Mouse (Mus musculus) CD8-positive naive resting alpha-beta T cell, adult 57 days (primary cell): ENCODE measurements around the gene Setd4. TPM values are rescaled to one million over a fixed set of nuclear protein-coding genes. Genes with fewer than 3 reads are reported as not detected.

Experiments used
- total RNA-seq: library from RNA; stranded (reverse); gene quantifications from one replicate; pipeline ENCODE4 v1.2.4, GENCODE M21; 2023

Gene Setd4
- 23.0 TPM for total RNA-seq

DNA sequence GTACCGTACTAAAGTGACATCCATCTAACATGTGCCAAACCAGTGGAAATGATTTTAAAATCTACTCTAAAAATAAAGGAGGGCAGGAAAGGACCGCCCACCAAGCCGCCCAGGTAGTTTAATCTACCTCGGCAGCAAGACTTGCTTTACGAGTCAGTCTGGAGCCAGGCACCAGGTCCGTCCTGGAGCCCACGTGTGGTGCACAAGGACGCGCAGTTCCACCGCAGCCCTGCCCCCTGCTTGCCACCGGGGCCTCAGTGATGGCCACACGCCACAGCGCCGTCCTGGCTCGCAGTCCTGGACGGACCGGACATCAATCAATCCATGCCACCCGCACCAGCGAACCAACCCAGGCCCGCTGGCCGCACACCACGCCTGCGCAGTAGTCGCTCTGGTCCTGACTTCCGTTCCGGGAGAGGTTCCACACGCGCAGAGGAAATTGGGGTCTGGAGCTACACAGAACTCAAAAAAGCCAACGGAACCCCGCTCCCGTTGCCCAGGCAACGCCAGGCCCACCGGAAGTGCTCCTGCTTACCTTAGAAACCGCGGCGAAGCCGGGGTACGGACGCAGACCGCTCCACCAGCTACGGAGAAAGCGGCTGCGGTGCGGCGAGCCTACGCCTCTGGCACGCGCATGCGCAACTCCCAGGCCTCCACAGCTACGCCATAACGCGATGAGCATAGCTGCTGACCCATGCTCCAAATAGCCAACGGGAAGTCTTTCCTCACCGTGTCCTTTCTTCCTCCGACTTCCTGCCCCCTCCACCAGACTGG lies at the start of gene Setd4:
Setd4 (minus strand) TSS at position 625 of the 774 bp plus-strand sequence.

DNA sequence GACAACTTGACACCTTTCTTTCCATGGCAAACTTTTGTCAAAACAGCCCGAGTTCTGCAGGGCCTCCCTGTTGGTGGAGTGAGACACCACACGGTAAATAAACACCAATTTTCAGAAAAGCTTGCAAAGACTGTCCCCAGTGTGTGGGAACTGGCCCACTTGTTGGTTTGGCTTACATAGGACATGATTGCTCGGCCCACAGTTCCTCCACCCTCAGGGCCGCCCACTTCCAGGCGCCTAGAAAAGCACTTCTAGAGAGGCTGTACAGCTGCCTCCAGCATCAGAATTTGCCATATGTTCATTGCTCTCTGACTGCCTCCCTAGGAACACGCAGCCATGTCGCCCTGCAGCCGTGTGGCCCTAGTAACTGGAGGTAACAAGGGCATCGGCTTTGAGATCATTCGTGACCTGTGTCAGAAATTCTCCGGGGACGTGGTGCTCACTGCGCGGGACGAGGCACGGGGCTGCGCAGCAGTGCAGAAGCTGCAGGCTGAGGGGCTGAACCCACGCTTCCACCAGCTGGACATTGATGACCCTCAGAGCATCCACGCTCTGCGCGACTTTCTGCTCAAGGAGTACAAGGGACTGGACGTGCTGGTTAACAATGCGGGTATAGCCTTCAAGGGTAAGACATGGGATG lies 24.0 kb upstream of the Setd4 start, which contains the start of gene Gm5678:
Gm5678 (plus strand) TSS at position 337 of the 640 bp plus-strand sequence.

DNA sequence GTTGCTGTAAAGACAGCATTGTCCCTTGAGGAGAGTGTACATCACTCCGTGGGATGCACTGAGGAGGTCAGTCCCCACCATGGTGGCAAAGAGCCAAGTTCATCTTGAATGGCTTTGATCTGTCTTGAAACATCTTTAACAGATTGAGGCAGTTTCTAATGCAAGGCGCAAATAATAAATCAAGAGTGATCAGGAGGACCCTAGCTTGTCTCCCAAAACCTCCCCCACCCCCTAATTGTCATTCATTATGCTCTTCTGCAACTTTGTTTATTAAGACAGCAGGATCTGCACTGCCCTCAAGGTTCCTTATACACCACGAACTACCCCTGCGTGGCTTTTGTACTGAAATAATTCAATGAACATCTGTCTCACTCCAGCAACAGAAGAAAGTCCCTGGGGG lies 1.7 kb upstream of the Setd4 start, which contains the start of gene Cbr1:
Cbr1 (plus strand) TSS at position 301 of the 400 bp plus-strand sequence.

Other genes with a start within 250 kb of the Setd4 start
- 23.9 TPM for gene Cbr1, start 1.8 kb upstream of the Setd4 start, total RNA-seq
- gene Gm5678, start 24.0 kb upstream of the Setd4 start, total RNA-seq = 1.1 TPM
- gene Cbr3, start 79.2 kb upstream of the Setd4 start, total RNA-seq = not detected
- gene Dop1b, start 107.8 kb upstream of the Setd4 start, total RNA-seq = 56.6 TPM
- gene Morc3, start 228.1 kb upstream of the Setd4 start, total RNA-seq = 122 TPM